Mouse (Mus musculus) lung, adult 18-20 months (tissue): ENCODE measurements around the gene Grb2.
A peak's percentile ranks its signal among the peaks of the same experiment; 100 is the strongest.

Experiments used
- DNase-seq, 2 experiments: peaks; one replicate each; pipeline ENCODE4 v3.0.0; 2022; ENCODE audit warnings: mixed read lengths in 2 of 2

Grb2 gene

DNA sequence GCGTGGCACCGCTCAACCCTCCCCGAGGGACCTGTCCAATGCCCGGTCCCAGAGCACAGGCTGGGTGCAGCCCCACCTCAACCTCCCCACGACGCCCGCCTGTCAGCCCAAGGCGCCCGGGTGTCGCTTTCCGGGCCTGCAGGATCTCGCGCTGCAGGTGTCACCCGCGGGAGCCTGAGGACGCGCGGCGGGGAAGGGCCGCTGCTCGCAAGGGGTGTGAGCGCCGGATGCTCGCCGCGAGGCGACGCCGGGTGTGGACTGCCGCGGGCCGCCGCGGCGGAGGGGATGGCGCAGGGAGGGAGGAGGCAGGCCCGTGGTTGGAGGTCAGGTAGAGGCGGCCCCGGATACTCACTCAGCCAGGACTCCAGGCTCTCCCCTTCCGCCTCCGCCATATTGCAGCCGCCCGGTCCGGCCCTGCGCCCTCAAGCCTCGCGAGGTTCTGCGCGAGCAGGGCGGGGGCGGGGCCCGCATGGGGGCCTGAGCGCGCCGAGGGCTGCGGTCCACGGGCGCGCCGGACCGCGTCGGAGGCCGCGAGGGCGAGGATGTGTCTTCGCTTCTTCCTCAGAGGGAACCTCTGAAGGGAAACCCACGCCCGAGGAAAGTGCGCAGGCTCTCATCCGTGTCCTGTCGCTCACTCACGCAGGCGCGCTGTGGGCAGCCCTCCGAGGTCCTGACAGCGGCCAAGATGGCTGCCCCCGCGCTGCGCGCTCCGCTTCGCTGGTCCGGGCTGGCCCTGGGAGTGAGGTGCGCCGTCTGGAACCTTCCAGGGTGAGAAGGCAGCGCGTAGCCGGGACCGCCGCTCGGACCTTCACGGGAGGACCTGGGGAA, 104.7 kb downstream of the Grb2 start, which contains the start of the genes Mrps7 and Gga3:
Mrps7 (plus strand) TSS at position 450 of the 828 bp plus-strand sequence.
Gga3 (minus strand) TSS at position 576 of the 828 bp plus-strand sequence.
- peak; percentile 91 to 94 for DNase-seq

DNA sequence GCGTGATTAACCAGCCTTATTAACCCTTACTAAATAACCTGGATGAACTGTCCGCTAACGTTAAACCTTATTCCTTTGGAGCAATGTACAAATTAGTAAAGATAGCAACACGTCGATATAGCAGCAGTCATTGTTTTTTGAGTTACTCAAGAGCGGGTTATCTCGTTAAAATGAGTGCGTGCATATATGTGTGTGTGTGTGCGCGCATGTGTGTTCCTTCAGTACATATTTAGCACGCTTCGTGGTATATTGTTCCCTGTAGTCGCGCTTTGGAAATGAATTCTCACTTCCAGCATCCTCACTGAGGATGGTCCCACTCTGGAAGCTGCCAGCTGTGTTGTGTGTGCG, 105.3 kb downstream of the Grb2 start:
- no peak for DNase-seq

DNA sequence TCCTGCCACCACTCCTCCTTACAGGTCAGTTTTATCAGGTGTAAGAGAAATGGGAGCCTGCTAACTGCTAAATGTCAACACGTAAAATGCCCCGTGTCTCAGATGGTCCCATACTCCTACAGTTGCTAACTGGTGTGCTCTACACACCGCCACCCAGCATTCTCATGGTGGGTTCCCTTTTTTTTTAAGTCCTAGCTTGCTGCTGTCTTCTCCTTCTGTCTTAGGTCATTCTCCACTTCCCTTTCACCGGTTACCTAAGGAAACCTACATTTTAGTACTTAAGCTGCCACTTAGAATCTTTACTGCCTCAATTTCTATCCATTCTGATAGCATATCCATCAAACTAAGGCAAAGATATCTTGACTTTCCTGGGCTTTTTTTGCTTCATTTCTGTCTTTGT, 107.2 kb downstream of the Grb2 start:
- DNase-seq, result no peak

DNA sequence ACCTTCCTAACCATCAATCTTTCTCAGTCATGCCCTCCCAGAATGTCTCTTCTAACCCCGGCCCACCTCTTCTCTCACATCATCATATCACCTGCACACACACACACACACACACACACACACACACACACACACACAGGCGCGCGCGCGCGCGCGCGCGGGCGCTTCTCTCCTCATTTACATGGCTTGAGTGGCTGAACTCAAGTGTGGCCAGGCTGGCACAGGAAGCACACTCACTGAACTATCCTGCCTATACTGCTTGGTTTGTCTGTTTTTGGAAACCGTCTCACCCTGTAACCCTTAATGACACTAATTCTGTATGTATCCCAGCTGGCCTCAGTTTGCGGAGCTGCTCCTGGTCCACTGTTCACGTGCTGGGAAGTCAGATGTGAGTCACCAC, 107.7 kb downstream of the Grb2 start:
- DNase-seq, result no peak

DNA sequence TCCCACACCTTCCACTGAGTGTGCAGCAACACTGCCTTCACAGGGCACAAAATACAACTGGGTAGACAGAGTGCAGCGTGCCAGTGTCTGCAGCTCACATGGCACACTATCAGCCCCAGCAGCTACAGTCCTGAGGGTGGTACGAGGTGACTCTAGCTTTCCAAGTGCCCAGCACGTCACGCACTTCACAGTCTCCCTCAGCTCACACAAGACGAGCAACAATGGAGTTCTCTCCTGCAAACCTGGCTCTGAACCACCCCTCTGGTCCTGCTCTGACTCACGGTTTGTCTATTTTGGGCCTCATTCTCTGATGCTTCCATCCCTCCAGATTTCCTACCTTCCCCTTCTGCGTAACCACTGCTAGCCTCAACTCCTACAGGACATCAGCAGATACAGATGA, 108.7 kb downstream of the Grb2 start:
- DNase-seq, result no peak

DNA sequence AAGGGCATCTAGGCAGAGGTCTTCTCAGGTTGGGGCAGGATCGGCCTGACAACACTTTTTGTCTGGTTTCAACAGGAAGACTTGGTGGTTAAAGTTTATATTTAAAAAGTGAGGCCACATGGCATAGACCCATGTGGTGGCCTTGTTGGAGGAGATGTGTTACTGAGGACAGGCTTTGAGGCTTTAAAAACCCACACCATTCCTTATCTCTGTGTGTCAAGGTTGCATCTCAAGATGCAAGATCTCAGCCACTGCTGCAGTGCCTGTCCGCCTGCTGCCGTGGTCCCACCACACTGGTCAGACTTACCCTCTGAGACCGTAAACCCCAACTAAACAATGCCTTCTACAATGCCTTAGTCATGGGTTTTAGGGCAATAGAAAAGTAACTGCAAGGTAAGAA, 110.1 kb downstream of the Grb2 start:
- no peak for DNase-seq

DNA sequence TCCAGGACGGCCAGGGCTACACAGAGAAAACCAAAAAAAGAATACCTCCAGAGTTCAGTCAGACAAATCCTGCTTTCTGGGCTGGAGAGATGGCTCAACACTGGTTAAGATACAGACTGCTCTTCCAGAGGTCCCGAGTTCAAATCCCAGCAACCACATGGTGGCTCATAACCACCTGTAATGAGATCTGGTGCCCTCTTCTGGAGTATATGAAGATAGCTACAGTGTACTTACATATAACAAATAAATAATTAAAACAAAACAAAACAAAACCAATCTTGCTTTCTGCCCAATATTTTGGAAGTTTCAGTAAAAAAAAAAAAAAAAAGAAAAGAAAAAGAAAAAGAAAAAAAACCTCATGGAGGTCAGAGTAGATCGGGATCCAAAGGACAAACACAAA, 113.2 kb downstream of the Grb2 start:
- no peak for DNase-seq
